Mouse (Mus musculus) thymus, adult 2 months (tissue): Measurements from ENCODE around the gene Sec14l4.

Experiments
- CTCF ChIP-seq: fragments of 200-500 bp; IDR thresholded peaks from 2 replicates; pipeline ENCODE4 v1.5.1; 2012; ENCODE audit warnings: mild to moderate bottlenecking, control low read depth, low read length, moderate library complexity, borderline replicate concordance; ENCODE audit not compliant: control insufficient read depth, poor library complexity, insufficient read depth; ENCODE audit errors: extremely low read depth
- POLR2A ChIP-seq: fragments of 200-500 bp; IDR thresholded peaks from 2 replicates; pipeline ENCODE4 v1.6.1; 2012; ENCODE audit warnings: mild to moderate bottlenecking, low read length, control low read depth, moderate library complexity; ENCODE audit not compliant: control insufficient read depth, poor library complexity, insufficient read depth; ENCODE audit errors: extremely low read depth

DNA sequence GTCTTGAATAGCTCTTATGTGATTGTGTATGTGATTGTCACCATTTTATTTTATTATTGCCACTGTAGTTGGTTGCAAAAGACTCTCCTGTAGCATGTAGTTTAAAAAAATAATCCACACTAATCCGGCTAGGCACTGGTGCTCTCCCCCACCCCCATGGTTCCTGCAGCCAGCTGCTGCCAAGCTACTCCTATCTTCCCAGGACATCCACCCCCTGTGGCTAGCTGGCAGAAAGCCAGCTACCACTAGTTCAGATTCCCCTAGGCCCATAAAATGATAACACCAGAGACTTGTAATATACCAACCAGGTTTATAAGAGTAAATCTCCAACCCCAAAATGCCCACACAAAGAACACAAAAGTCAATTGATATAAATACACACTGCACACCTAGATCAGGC is 55.0 kb downstream of the Sec14l4 start:
- TF ChIP-seq POLR2A (no peak), CTCF (no peak)
